Mouse (Mus musculus): ENCODE results near the gene Baiap2. TPM values are rescaled to one million over a fixed set of nuclear protein-coding genes. Genes with fewer than 3 reads are reported as not detected.

Baiap2 gene
- polyA plus RNA-seq, 1 experiment from 2014 or later = 4.2 TPM

- no peak for ATAC-seq
- Histone ChIP-seq H3K4me1 (replicated peaks; ENCODE audit: control insufficient read depth, insufficient read depth, low read length) (no peaks in the 10 kb centered on the region), H3K9ac (ENCODE audit: low read depth, low read length) (no peak overlapping the region), H3K27me3 (replicated peaks; ENCODE audit: control insufficient read depth, insufficient read depth, low read length) (no peaks in the 10 kb centered on the region), H3K9me3 (ENCODE audit: control insufficient read depth) (no peaks in the 10 kb centered on the region), H3K4me2 (replicated peaks; ENCODE audit: low read depth) (no peak overlapping the region), H3K36me3 (ENCODE audit: control insufficient read depth, insufficient read depth) (no peaks in the 10 kb centered on the region), H3K4me3 (ENCODE audit: low read depth, low read length) (no peak overlapping the region), H3K27ac (ENCODE audit: low read depth, low read length) (no peak overlapping the region)
- peak; percentile 24; the same call in 1 of the 2 replicates for TF ChIP-seq CTCF (IDR thresholded peaks at IDR 0.05; ENCODE audit: low read depth)
- WGBS = 60% methylated on average over 8 of the region's 8 CpGs
Observed at GRCm38 (mm10) chr11:120040440-120040839, 97.9 kb downstream of the Baiap2 start.

GRCm38 (mm10) chr11:120041191-120042123 is 98.9 kb downstream of the Baiap2 start:
- no peak overlapping the region for H3K4me2 ChIP-seq (replicated peaks; ENCODE audit: low read depth)
- H3K27ac ChIP-seq (ENCODE audit: low read depth, low read length) = peak overlapping the region; percentile 15; the same call in 1 of the 2 replicates
- no peak overlapping the region for H3K9ac ChIP-seq (ENCODE audit: low read depth, low read length)
- no peak for TF ChIP-seq CTCF (IDR thresholded peaks at IDR 0.05; ENCODE audit: low read depth)
- no peaks in the 10 kb centered on the region for H3K36me3 ChIP-seq (ENCODE audit: control insufficient read depth, insufficient read depth)
- no peak overlapping the region for H3K4me3 ChIP-seq (ENCODE audit: low read depth, low read length)
- no peaks in the 10 kb centered on the region for H3K9me3 ChIP-seq (ENCODE audit: control insufficient read depth)
- WGBS = 62% methylated on average over 13 of the region's 13 CpGs
- H3K4me1 ChIP-seq (replicated peaks; ENCODE audit: control insufficient read depth, insufficient read depth, low read length) = no peaks in the 10 kb centered on the region
- ATAC-seq = peak; percentile 47; the same call in 1 of the 2 replicates
- peaks cover 6% of the 10 kb centered on the region; the same call in 1 of the 2 replicates for H3K27me3 ChIP-seq (replicated peaks; ENCODE audit: control insufficient read depth, insufficient read depth, low read length)

- ATAC-seq = no peak
- H3K27ac ChIP-seq (ENCODE audit: low read depth, low read length) = peak overlapping the region; percentile 54; the same call in 1 of the 2 replicates
- H3K36me3 ChIP-seq (ENCODE audit: control insufficient read depth, insufficient read depth) = no peaks in the 10 kb centered on the region
- H3K4me2 ChIP-seq (replicated peaks; ENCODE audit: low read depth) = no peak overlapping the region
- TF ChIP-seq CTCF (IDR thresholded peaks at IDR 0.05; ENCODE audit: low read depth) = no peak
- WGBS = 71% methylated on average over 7 of the region's 7 CpGs
- H3K4me3 ChIP-seq (ENCODE audit: low read depth, low read length) = no peak overlapping the region
- no peak overlapping the region for H3K9ac ChIP-seq (ENCODE audit: low read depth, low read length)
- H3K9me3 ChIP-seq (ENCODE audit: control insufficient read depth) = no peaks in the 10 kb centered on the region
- peaks cover 13% of the 10 kb centered on the region for H3K27me3 ChIP-seq (replicated peaks; ENCODE audit: control insufficient read depth, insufficient read depth, low read length)
- no peaks in the 10 kb centered on the region for H3K4me1 ChIP-seq (replicated peaks; ENCODE audit: control insufficient read depth, insufficient read depth, low read length)
Observed at GRCm38 (mm10) chr11:120042141-120042838, 99.7 kb downstream of the Baiap2 start.

- no peak for ATAC-seq
- Histone ChIP-seq H3K27me3 (replicated peaks; ENCODE audit: control insufficient read depth, insufficient read depth, low read length) (peaks cover 30% of the 10 kb centered on the region), H3K36me3 (ENCODE audit: control insufficient read depth, insufficient read depth) (no peaks in the 10 kb centered on the region), H3K4me2 (replicated peaks; ENCODE audit: low read depth) (no peak overlapping the region), H3K4me3 (ENCODE audit: low read depth, low read length) (no peak overlapping the region), H3K9me3 (ENCODE audit: control insufficient read depth) (no peaks in the 10 kb centered on the region), H3K27ac (ENCODE audit: low read depth, low read length) (no peak overlapping the region), H3K4me1 (replicated peaks; ENCODE audit: control insufficient read depth, insufficient read depth, low read length) (no peaks in the 10 kb centered on the region), H3K9ac (ENCODE audit: low read depth, low read length) (no peak overlapping the region)
- no peak for TF ChIP-seq CTCF (IDR thresholded peaks at IDR 0.05; ENCODE audit: low read depth)
- WGBS = 71% methylated on average over 4 of the region's 4 CpGs
Observed at GRCm38 (mm10) chr11:120045341-120045740, 102.8 kb downstream of the Baiap2 start.

GRCm38 (mm10) chr11:120045839-120046552 is 103.4 kb downstream of the Baiap2 start:
- WGBS = 42% methylated on average over 11 of the region's 11 CpGs
- ATAC-seq = no peak

More at GRCm38 (mm10) chr11:120045839-120046552, 103.4 kb downstream of the Baiap2 start:
- peak overlapping the region; percentile 50 for H3K4me3 ChIP-seq (ENCODE audit: low read depth, low read length)
- H3K4me2 ChIP-seq (replicated peaks; ENCODE audit: low read depth) = peak overlapping the region; percentile 83
- H3K36me3 ChIP-seq (ENCODE audit: control insufficient read depth, insufficient read depth) = no peaks in the 10 kb centered on the region
- H3K9me3 ChIP-seq (ENCODE audit: control insufficient read depth) = no peaks in the 10 kb centered on the region
- peaks cover 30% of the 10 kb centered on the region for H3K27me3 ChIP-seq (replicated peaks; ENCODE audit: control insufficient read depth, insufficient read depth, low read length)
- no peak for TF ChIP-seq CTCF (IDR thresholded peaks at IDR 0.05; ENCODE audit: low read depth)
- H3K4me1 ChIP-seq (replicated peaks; ENCODE audit: control insufficient read depth, insufficient read depth, low read length) = no peaks in the 10 kb centered on the region
- 0 out of 2 replicates have a peak overlapping the region, but pooled peaks have one; percentile 46 for H3K9ac ChIP-seq (ENCODE audit: low read depth, low read length)
- no peak overlapping the region for H3K27ac ChIP-seq (ENCODE audit: low read depth, low read length)
